Mouse (Mus musculus) heart, adult 11 months (tissue): ENCODE measurements around the gene S1pr1.

Experiments used
- DNase-seq: peaks from one replicate; pipeline ENCODE4 v3.0.0; 2022

S1pr1 gene

DNA sequence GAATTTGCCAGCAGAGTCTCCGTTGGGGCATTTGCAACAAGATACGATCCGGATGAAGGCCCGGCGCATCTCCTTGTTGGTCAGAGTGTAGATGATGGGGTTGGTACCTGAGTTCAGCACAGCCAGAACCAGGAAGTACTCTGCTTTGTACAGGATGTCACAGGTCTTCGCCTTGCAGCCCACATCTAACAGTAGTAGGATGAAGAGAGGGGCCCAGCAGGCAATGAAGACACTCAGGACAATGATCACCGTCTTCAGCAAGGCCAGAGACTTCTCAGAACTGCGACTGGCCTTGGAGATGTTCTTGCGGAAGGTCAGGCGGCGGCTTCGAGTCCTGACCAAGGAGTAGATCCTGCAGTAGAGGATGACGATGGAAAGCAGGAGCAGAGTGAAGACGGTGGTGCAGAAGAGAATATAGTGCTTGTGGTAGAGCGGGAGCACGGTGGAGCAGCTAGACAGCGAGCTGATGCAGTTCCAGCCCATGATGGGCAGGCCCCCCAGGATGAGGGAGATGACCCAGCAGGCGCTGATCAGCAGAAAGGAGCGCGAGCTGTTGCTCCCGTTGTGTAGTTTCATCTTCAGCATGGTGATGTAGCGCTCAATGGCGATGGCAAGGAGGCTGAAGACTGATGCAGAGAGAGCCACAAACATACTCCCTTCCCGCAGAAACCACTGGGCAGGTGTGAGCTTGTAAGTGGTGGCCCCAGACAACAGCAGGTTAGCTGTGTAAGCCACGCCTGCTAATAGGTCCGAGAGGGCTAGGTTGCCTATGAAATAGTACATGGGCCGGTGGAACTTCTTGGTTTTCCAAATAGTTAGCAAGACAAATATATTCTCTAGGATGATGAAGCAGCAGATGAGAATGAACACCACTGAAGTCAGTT lies 2.7 kb downstream of the S1pr1 start:
- peak; percentile 92 for DNase-seq

DNA sequence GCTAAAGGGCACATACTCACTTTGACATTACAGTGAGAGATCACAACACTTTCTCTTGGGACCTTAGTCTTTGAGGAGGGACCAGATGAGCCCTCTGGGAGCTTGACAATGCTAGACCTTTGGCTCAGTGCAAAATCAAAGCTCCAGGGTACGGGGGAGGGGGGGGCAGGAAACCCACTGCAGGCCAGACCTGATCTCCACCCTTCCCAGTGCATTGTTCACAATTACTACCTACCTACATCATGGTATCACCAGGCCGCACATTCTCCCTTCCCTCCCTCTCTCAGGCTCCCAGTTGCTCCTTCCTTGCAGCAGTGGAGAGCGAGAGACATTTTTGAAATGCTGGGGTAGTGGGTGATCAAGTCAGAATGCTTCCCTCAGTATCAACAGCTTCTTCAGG lies 3.5 kb downstream of the S1pr1 start:
- peak; percentile 98 for DNase-seq

DNA sequence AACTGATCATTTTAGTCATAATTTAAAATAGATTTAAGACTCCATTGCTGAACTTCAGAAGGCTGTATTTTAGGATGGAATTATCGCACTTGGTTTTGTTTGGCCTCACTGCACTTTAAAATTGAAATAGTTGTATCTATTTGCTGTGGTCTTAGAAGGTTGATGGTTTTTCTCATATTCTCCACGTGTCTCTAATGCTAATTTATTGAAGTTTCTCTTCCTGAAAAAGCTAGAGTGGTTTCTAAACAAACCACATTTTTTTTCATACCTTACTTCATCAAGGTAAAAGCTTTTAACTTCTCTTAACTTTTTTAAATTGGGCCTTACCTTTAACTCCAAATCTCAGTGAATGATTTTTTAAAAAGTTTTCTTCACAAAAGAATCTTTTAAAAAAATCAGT lies 4.8 kb downstream of the S1pr1 start:
- DNase-seq, result peak; percentile 3

DNA sequence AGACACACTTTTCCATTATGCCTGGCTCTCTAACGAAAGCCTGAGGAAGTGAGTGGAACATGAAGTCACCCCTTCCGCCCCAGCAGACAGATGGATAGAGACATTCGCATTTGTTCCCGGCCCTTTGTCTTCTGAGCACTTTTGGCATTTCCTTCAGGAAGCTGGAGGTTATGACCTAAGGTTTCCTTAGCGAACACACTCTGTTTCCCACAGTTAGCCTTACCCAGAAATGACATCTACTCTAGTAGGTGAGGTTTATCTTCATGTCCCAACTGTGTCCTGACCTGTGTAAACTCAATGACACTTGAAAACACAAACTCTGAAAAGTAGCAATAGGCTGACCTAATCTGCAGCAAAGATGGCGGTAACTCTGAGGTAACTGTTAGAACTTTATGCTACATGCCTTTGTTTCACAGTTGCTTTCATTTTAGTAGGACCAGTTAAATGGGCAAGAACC lies 5.7 kb downstream of the S1pr1 start:
- peak; percentile 99 for DNase-seq

DNA sequence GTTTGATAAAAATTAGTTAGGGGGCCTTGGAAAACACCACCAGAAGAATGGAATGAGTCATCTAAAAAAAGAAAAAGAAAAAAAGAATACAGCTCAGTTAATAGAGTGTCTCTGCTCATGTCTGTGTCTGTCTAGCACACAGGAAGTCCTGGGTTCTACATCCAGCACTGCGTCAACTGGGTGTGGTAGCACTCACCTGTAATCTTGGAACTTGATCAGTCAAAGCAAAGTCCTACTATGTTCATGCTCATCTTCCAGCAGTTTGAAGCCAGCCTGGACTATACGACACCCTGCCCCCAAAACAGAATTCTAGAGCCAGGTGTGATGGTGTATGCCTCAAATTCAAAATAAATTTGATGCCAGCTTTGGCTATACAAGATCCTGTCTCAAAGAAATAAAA lies 8.1 kb downstream of the S1pr1 start:
- peak; percentile 64 for DNase-seq

DNA sequence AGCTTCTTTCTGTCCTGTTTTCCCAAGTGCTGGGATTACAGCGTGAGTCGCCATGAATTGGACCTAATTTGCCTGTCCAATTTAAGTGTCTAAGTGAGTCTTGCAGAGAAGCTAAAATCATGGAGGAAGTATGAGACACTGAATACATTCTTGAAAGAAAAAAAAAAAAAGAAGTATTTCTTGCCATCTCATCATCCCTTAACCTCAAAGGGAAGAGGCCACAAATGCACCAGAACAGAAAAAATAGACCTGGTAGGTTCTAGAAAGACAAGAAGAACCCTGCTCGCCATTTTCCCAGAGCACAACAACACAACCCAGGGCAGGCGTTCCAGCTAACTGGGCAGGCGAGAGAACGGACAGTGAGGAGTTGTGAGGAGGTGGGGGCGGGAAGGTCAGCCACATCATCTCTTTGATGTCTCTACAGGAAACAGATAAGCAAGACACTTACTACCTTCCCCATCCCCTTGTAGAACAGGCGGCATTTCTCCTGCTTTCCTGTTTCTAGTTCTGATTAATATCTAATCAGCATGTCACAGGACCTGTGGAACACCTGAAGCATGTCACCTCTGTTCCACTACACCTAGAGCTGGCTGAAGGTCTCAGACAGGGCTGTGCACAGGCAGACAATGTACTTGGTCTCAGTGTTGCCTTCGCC lies 10.5 kb downstream of the S1pr1 start:
- peak; percentile 74 for DNase-seq

DNA sequence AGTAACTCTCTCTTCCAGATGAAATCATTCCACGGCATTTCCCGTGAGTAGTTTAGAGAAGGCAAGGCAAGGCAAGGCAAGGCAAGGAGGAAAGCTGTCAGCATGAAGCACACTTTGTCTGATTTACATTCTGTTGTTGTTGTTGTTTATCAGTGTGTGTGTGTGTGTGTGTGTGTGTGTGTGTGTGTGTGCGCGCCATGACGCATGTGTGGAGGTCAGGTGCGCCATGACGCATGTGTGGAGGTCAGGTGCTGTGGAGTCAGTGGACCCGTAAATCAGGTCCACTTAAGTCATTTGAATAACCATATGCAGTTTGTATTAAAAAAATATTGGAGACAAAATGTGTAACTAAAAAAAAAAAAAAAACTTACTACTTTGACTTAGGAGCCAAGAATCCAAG lies 11.2 kb downstream of the S1pr1 start:
- peak; percentile 54 for DNase-seq

DNA sequence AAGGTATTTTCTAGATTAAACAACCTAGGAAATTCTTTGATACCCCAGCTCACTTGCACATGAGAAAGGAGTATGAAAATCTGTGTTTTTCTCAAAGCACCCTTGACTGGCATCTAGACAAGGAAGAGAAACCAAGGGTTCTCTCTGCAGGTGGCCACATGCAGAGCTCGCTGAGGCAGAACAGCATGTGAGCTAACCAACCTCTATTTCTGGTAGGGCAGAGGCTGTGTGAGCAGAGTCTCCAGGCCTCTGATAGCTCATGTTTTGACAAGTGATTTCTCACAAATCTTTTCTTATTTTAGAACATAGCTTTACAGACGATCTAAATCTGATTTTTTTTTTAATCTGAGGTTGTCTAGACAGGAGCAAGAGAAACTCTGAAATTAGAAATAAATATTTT lies 12.8 kb downstream of the S1pr1 start:
- peak; percentile 85 for DNase-seq

DNA sequence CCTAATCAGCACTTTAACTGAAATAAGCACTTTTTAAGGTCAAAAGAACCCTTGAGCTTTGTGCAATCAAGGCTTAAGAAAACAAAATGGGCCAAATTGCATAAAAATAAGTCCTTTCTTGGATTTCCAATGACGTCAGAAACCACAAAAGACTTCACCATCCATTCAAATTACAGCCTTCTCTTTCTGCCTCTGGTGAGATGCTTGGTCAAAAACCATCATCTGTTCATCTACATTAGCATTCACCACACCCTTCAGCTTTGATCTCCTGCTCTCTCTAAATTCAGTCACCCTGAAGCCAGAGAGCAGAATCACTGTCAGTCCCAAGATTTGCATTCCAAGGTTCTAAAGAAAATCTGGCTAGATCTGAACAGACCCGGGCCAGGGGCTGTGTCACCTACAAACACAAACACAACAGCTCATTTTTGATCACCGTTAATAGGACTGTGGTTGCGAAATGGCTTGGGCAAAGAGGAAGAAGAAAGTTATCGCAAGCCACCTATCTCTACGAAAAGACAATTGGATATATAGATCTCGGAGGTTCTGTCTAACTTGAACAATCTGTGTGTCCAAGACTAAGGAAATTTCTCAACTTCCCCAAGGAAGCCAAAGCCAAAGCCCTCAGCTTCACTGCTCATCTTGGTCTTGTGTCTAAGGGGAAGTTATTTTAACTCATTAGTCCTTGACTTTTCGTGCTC lies 19.5 kb downstream of the S1pr1 start:
- peak; percentile 60 for DNase-seq

DNA sequence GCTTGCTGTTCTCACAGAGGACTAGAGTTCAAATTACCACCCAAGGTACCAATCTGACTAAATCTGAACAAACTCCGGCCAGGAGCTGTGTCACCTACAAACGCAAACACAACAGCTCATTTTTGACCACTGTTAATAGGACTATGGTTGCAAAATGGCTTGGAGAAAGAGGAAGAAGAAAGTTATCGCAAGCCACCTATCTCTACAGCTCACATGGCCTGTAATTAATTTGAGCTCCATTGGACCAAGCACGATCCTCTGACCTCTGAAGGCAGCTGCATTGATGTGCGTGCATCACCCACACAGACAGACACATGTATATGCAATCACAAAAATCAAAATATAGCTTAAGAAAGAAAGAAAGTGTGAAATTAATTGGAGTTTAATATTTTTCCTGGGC lies 20.7 kb downstream of the S1pr1 start:
- DNase-seq, result no peak

DNA sequence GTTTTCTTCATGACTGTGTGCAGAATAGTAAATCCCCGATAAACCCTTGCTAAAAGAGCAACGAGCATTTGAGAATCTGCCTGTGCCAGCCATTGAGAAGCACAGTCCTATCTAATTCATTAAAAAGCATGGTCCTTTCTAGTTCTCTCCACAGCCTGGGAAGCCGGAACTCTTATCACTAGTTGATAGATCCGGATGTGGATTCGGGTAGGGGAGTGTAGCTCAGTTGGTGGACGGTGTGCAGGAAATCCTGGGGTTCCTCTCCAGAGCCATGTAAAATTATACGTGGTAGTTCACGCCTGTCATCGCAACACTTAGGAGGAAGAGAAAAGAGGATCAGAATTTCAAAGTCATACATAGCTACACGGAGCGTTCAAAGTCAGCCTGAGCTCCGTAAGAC lies 21.5 kb downstream of the S1pr1 start:
- DNase-seq, result no peak

DNA sequence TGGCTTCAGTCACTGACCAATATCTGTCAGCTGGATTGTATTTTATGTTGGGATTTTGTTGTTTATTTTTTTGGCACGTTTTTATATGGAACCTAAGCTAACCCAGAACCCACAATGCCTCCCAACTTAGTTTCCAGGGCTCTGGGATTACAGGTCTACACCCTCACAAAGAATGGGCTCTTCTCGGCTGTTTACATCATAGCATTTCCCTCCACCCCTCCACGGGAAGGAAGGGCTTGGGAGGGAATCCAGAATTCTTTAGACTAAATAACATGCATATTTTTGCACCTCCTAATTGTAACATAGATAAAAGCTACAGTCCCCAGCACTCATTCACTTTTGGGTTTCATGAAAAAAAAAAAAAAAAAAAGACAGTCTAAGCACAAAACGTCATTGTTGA lies 22.0 kb downstream of the S1pr1 start:
- DNase-seq, result peak; percentile 90

DNA sequence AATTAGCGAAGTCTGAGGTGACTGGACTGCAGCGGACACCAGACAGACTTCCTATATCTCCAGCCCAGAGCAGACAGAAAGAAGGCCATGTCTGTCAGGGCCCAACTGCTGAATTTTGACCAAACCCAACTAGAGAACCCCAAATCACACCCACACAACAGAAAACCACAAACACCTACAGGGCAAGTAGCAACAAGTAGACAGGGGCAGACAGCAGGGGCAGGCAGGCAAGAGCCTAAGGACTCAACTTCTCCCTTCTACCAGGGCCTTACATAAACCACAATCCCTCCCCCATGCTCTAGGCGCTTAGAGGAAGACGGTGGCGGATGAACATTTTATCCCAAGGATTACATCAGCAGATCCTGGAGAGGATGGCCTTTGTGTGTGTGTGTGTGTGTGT lies 22.5 kb downstream of the S1pr1 start:
- peak; percentile 93 for DNase-seq

DNA sequence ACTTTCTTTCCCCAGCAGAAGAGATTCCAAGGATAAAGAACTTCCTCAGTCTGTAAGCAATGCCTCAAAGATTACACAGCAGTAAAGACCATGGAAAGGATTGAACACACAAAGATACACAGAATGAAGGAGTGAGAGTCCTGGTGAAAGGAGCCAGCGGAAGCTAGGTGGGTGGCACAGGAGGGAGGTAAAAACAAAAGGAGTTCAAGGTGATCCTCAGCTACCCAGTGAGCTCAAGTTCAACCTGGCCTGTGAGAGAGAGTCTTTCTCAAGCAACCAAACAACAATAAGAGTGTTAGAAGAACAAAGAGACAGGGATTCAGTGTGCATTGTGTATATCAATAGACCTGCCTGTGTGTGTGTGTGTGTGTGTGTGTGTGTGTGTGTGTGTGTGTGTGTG lies 25.0 kb downstream of the S1pr1 start:
- DNase-seq, result no peak

DNA sequence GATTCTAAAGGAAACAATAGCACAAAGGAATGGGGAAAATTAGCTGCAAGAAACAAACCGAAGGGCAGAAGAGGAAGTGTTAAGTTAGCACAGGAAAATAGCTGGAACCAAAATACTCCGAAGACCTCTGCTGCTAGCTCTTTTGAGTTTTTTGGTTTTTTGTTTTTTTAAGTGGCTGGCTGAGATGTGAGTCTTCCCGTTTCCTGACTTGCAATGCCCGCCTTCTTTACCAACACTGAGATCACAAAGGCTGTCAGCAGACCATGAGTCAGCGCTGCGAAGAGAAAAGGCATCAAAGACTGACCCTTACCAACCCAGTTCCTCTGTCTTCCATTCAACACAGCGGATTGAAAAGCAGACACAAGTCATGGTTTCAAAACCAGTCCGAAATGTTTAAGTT lies 25.5 kb downstream of the S1pr1 start:
- DNase-seq, result peak; percentile 98

DNA sequence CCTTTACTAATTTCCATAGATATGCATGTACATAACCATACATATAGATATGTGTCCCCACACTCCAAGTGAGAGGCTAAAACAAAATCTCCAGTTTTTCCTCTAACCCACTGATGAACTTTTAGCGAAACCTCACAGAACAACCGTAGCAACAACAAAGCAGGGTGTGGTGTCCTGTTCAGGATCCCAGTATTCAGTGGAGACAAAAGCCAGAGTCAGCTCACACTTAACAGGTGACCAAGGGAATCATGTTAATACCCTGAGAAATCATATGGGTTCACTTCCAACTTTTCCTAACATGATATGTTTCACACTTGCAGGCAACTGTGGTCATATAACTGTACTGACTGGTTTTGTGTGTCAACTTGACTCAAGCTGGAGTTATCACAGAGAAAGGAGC lies 27.1 kb downstream of the S1pr1 start:
- peak; percentile 91 for DNase-seq

DNA sequence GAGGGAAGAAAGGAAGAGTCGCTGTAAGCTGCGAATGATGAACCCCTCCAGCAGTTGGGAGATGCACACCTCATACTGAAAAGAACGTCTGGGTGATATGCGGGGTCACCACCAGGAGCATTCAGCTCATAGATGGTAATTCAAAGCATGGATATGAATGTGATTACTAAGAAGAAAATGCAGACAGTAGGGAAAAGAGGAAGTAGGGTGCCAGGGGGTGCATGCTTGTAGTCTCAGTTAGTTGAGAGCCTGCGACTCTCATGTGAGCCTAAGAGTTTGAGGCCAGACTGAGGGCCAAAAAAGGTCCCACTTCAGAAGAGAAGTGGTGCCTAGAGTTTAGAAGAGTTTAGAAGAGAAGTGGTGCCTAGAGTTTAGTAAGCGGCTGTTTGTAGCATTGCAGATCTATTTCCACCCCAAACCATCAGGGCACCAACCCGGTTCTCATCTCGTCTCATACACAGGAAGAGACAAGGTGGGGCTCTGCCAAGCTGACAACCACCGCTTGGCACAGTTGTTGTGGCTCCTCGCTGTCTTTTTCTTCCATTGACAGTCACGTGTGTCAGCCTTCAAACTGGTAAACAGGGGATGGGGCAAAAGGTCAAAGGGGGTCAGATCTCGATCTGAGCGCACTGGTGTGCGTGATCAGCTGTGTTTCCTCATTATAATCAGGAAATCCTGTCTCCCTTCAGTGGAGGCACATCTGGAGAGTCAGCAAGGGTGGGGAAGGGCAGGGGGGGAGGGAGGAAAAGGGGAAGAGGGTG lies 32.4 kb downstream of the S1pr1 start:
- DNase-seq, result peak; percentile 98

DNA sequence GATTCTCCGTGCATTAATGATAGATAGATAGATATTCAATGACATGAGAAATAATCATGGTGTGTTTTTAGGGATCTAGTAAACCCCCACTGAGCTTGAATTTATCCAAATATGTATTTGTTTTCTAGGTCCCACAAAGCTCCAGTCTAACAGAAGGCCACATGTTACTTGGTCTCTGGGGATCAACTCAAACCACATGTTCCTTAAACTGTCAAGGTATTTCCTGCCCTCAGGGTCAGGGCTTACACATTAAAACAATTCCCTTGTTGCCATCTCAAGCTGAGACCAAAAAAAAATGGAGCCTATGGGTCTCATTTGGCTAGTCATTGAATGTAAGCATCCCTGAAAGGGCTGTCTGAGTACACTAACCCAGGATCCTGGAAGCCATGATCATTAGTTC lies 33.7 kb downstream of the S1pr1 start:
- DNase-seq, result peak; percentile 65

DNA sequence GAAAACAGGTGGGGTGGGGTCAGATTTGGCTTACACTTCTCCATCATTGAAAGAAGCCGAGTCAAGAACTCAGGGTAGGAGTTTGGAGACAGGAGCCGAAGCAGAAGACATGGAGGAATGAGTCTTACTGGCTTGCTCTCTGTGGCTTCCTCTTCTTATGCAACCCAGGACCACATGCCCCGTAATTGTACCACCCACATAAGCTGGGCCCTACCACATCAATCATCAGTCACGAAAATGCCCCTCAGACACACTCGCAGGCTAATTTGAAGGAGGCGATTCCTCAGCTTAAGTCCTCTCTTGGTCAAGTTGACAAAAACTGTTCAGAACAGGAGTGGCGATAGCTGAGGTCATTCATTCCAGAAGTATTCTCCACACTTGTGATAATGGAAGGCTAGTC lies 35.9 kb downstream of the S1pr1 start:
- peak; percentile 78 for DNase-seq

DNA sequence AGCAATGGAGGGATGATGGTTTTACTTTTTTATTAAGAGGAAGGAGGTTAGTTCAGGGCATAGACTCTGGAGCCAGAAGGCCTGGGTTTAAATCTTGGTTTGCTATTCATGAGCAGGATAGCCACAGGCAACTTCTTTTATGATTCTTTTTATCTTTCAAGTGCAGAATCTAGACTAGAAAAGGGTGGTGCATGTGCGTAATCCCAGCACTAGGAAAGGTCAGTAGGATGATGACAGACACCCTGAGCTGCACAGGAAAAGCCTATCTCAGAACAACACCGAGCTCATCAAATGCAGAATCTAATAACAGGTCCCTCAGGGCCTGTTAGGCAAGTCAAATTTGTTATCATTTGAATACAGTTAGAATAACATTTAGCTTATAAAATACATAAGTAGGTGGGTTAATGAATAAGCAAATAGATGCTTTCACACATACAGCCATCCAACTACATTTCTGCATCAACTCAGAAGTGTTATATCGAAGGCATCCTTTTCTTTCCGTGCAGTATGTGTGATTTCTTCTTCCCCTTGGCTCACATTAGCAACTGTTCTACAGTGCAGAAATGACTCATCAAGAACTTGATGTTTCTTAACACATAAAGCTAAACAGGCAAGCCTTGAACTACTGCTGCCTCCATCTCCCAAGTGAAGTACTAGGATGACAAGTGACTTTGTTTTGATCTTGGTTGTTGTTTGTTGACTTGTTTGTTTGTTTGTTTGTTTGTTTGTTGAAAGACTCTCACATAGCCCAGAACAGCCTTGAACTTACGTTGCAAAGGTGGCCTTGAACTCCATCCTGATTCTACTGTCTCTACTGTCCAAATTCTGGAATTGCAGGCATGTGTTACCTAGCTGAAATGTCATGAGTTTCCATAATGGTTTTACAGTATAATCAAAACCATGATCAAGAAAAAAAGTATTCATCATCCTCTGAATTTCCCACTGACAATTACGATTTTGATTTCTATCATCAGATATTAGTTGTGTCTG lies 39.0 kb downstream of the S1pr1 start:
- peak; percentile 69 for DNase-seq

DNA sequence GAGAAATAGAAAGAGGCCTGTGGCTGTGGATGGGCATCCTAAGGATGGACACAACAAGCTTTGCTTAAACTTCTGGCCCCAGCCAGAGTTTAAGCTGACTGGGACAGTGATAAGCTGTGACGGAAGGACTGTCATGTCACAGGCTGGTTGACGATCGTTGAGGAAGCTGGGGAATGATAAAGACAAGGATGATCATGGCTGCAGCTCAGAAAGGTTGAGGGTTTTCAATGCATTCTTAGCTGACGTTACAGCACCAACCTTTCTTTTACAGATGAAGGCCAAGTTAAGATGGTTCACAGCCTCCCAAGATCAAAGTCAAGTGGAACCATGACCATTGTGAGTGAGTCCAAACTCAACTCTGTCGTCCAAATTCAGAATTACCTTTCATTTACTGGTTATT lies 40.2 kb downstream of the S1pr1 start:
- DNase-seq, result no peak

DNA sequence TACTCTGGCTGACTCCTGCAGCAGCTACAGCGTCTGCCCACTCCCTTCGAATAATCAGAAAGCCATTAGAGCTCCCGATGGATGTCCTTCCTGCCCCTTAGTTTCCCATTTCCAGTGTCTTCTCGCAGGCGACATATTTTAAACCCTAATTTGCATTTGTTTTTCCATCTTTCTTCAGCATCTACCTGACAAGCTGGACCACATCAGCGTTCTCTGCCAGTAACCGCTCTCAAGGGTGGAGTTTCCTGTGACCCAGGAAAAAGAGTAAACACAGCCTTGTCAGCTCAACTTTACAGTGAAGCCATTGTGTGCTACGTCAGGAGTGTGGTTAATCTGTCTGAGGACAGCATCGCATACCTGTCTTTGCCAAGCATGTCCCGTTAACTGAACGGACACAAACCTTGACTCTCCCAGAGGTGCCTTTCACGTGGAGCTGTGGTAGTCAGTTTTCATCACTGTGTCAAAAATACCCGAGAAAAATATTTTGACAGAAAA lies 41.2 kb downstream of the S1pr1 start:
- DNase-seq, result peak; percentile 93
